Mouse (Mus musculus) heart, adult 18-20 months (tissue): ENCODE data around the gene Fblim1. TPM values are rescaled to one million over a fixed set of nuclear protein-coding genes. Genes with fewer than 3 reads are reported as not detected.

Experiments
- DNase-seq, 2 experiments: peaks; one replicate each; pipeline ENCODE4 v3.0.0; 2021 to 2022; ENCODE audit warnings: mixed read lengths in 1 of 2
- total RNA-seq, 2 experiments: library from RNA; stranded (reverse); gene quantifications; 2 replicates each; pipeline ENCODE4 v1.2.3; 2021

The Fblim1 gene
- total RNA-seq, 2 experiments from 2014 or later: 233 to 291 TPM

DNA sequence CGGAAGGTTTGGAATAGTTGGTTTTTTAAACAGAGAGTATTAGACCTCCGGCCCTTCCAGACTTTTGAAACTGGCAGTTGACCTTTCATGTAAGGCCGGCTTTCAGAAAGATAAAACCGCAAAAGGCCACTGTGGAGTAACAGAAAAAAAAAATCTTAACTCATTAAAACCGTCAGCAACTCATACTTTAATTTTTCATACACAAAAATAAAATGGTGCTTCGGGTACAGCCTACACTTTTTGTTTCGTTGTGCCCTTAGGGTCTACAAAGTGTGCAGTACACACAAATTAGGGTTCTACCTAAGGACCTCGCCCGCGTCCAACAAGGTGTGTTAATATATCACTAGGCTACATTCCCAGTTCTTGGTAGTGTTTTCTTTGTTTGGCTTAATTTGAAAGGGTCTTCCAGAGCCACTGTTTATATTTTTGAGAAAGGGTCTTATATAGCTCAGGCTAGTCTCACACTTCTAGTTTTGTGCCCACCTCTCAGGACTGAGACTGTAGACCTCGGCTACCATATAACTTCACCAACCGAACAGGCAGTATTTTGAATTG is 66.6 kb downstream of the Fblim1 start:
- DNase-seq: no peak

DNA sequence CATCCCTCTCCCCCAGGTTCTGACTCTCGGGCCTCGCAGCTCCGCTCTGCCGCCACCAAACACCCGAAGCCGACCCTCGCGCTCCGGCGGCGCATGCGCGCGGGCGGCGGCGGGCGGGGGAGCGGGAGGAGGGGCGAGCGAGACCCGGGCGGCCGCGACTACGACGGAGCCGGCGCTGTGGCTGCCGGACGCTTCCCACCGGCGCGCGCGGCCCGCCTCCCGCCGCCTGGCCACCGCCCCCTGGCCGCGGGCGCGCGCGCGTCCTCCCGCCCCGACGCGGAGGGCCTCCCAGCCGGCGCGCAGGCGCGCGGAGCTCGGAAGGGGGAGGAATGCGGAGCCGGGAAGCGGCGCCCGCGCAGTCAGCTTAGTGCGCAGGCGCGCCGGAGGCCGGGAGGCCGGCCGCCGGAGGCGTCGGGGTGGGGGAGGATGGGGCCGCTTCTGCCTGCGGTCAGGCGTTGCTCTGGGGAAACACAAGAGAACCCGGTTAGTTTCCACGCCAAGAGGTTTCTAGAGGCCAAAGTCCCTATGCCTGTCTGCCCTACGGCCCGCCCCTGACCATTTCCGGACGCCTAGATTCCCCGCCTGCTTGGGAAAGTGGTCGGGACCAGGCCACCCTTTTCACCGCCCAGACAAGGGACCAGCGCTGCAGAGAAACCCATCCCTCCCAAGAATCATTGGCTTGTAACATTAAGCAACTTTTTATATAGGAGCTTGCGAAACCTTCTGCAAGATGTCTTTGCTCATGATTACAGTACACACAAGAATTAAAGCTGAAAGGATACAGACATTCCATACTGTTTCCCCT is 67.3 kb downstream of the Fblim1 start, which contains the start of gene Spen:
TSS of gene Spen (minus strand) at position 190 of the 805 bp plus-strand sequence.
- peak; percentile 94 to 98 for DNase-seq

DNA sequence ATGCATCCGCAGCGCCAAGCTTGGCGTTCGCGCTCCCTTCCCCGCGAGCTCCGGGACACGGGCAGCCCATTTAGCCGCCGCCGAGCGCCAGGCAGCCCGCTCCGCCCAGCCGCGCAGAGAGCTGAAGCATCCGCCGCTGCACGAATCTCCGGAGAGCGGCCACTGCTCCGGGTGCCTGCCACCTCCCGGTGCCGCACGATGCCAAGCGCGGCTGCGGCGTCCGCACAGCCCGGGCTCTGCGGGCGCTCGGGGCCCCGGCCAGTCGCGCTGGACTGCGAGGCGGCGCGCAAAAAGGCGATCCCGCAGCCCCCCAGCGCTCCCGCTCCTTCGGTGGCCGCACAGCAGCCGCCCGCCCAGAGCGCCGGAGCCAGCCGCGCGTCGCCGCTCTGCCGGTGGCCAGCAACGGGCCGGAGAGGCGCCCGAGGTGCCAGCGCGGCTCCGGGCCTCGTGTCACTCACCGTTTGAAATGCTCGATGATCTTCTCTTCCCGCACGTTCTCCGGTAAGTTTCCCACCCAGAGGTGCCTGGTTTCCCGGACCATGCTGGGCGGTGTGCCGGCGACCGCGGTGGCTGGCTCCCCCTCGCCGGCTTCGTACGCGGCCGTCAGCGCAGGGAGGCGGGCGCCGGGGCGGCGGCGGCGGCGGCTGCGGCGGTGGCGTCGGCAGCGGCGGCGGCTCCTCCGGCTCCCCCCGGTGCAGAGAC is 68.0 kb downstream of the Fblim1 start:
- peak; percentile 53 to 78 for DNase-seq

- no peak for DNase-seq
Observed at GRCm38 (mm10) chr4:141537226-141537610, 68.7 kb downstream of the Fblim1 start.

DNA sequence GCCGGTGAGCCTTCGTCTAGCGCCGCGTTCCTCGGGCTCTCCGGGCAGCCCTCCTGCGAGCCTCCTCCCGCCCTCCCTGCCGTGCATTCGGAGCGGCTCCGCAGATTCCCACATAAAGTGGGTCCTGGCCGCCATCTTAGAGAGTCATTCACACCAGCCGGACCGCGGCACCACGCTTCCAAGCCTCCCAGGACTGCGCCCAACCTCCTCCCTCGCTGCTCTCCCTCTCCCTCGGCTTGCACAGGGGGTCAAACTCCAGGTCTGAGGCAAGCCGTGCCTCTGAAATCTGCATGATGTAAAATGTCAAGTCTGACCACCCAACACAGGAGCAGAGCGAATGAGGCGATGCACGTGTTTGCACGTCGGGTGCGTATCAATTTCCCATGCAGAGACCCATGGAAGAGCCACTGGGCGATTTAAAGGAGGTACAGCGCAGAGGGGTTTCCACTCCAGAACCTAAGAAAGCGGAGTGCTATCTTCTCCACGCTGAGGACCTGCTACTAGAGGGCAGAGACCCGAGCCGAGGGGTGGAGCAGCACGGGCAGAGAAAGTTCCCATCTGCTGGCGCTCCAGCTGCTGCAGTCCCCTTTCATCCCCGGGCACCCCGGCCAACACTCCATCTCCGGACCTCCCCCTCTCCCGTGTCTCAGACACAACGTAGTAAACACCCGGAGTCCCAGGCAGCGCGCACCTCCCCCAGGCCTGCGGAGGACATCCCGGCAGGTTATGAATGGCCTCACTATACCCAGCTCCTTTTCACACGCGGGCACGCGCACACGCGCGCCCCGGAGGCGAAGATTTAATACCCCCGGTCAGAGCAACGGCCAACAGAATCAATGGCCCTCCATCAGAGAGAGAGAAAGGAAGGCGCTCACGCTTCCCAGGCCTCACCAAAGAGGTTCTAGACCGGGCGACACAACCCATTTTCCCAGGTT is 69.3 kb downstream of the Fblim1 start:
- peak; percentile 54 to 76 for DNase-seq

GRCm38 (mm10) chr4:141534947-141535680 is 70.8 kb downstream of the Fblim1 start:
- peak; percentile 64 to 74 for DNase-seq

GRCm38 (mm10) chr4:141530979-141531378 is 74.9 kb downstream of the Fblim1 start:
- no peak for DNase-seq

- no peak for DNase-seq
Observed at GRCm38 (mm10) chr4:141528938-141529337, 77.0 kb downstream of the Fblim1 start.

DNA sequence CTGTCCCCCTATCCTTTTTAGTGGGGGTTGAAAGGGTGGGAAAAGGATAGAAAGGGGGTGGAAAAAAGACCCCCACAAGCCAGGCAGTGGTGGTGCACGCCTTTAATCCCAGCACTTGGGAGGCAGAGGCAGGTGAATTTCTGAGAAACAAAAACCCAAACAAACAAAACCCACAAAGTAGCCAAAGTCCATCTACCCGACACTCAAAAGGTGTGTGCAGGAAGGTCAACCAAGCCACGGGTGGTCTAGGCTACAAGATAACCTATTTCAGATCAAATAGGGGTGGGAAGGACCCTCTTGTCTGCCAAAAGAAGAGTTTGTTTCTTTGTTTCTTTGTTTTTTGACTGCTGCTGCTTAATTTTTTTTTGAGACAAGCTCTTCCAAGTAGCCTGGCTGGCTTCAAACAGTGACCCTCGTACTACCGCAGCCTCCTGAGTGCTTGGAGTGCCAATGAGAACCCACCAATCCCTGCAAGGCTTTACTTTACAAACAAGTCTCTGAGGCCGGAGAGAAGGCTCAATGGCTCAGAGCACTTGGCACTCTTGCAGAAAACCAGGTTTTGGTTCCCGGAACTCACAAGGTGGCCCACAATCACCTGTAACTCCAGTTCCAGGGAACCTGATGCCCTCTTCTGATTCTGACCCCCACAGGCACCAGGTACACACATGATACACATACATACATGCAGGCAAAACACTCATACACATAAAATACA is 78.8 kb downstream of the Fblim1 start:
- DNase-seq: no peak

Other genes starting within 250 kb of the Fblim1 start
- gene Fam131c, start 237.9 kb downstream of the Fblim1 start, total RNA-seq: 1 to 10 TPM; 3.1 to 3.7 TPM
- not detected for gene Clcnka, start 207.4 kb downstream of the Fblim1 start, total RNA-seq
- gene Clcnkb, start 190.1 kb downstream of the Fblim1 start, total RNA-seq: under 1 TPM; 0.36 to 0.57 TPM
- 1,000 to 10,000 TPM; 1,275 to 1,343 TPM for gene Hspb7, start 185.3 kb downstream of the Fblim1 start, total RNA-seq
- gene Srarp, start 170.0 kb downstream of the Fblim1 start, total RNA-seq: 1 to 10 TPM; 1.2 TPM
- gene Zbtb17, start 161.4 kb downstream of the Fblim1 start, total RNA-seq: 10 to 100 TPM; 25.5 to 26.5 TPM
- 10 to 100 TPM; 27.0 to 28.6 TPM for gene Spen, start 67.5 kb downstream of the Fblim1 start, total RNA-seq
- 10 to 100 TPM; 18.7 to 20.7 TPM for gene Tmem82, start 12.5 kb upstream of the Fblim1 start, total RNA-seq
- gene Slc25a34, start 17.7 kb upstream of the Fblim1 start, total RNA-seq: 100 to 1,000 TPM; 109 to 132 TPM
- 100 to 1,000 TPM; 100 to 102 TPM for gene Plekhm2, start 58.8 kb upstream of the Fblim1 start, total RNA-seq
- gene Rsc1a1, start 79.5 kb upstream of the Fblim1 start, total RNA-seq: under 1 TPM in 1 of 2 experiments, not detected in 1; 0.92 TPM
- 10 to 100 TPM; 31.6 to 33.2 TPM for gene Ddi2, start 117.3 kb upstream of the Fblim1 start, total RNA-seq
- gene Agmat, start 140.6 kb upstream of the Fblim1 start, total RNA-seq: under 1 TPM; 0.25 to 0.59 TPM
- 10 to 100 TPM; 22.8 to 23.4 TPM for gene Dnajc16, start 184.8 kb upstream of the Fblim1 start, total RNA-seq
- 1 to 10 TPM; 6.6 to 8.1 TPM for gene Casp9, start 187.5 kb upstream of the Fblim1 start, total RNA-seq
- gene Cela2a, start 220.1 kb upstream of the Fblim1 start, total RNA-seq: not detected
- not detected for gene Ctrc, start 240.3 kb upstream of the Fblim1 start, total RNA-seq